Mouse (Mus musculus) ES-Bruce4 (cell line): ENCODE measurements around the gene Kif1b. TPM values are rescaled to one million over a fixed set of nuclear protein-coding genes. Genes with fewer than 3 reads are reported as not detected.
"Not testable (repeated sequence)": the region's sequence is repeated elsewhere in the genome, so short reads cannot be mapped to it uniquely, and the experiment has no call there.

Source experiments
- H3K27ac ChIP-seq: 2 replicates; pipeline ENCODE4 v1.5.1; 2012; ENCODE audit warnings: low read length, inconsistent platforms; ENCODE audit not compliant: insufficient read depth
- H3K27me3 ChIP-seq: 2 replicates; pipeline ENCODE4 v1.6.1; 2012; ENCODE audit warnings: mild to moderate bottlenecking, low read length, inconsistent platforms; ENCODE audit not compliant: control insufficient read depth, poor library complexity, insufficient read depth, severe bottlenecking
- H3K36me3 ChIP-seq: 2 replicates; pipeline ENCODE4 v1.6.1; 2012; ENCODE audit warnings: inconsistent platforms, mild to moderate bottlenecking, low read length, moderate library complexity; ENCODE audit not compliant: control insufficient read depth, poor library complexity, insufficient read depth, severe bottlenecking
- H3K4me1 ChIP-seq: one replicate; pipeline ENCODE4 v1.8.1; 2011; ENCODE audit warnings: low read length; ENCODE audit not compliant: control insufficient read depth, insufficient read depth
- H3K4me3 ChIP-seq: 2 replicates; pipeline ENCODE4 v1.5.1; 2011; ENCODE audit warnings: low read depth, mild to moderate bottlenecking, low read length
- H3K9ac ChIP-seq: 2 replicates; pipeline ENCODE4 v1.6.1; 2012; ENCODE audit warnings: low read depth, mild to moderate bottlenecking, inconsistent platforms; ENCODE audit not compliant: poor library complexity, severe bottlenecking
- H3K9me3 ChIP-seq: replicated peaks from 2 replicates; pipeline ENCODE4 v1.6.1; 2012; ENCODE audit warnings: mild to moderate bottlenecking, low read length, inconsistent platforms; ENCODE audit not compliant: control insufficient read depth, poor library complexity, insufficient read depth, severe bottlenecking
- CTCF ChIP-seq: IDR thresholded peaks from one replicate; pipeline ENCODE4 v1.8.1; 2011; ENCODE audit warnings: low read depth, low read length
- EP300 ChIP-seq: IDR thresholded peaks from 2 replicates; pipeline ENCODE4 v1.6.1; 2011; ENCODE audit warnings: low read depth, low read length; ENCODE audit not compliant: insufficient read depth
- POLR2A ChIP-seq: IDR thresholded peaks from one replicate; pipeline ENCODE4 v1.8.1; 2011; ENCODE audit warnings: low read length; ENCODE audit not compliant: insufficient read depth
- polyA plus RNA-seq: library from polyadenylated mRNA; stranded (reverse); fragments of >200 nt; gene quantifications from 2 replicates; pipeline ENCODE4 v1.2.4, GENCODE M21; 2011; ENCODE audit warnings: low read depth; ENCODE audit not compliant: missing spikeins, insufficient read depth, insufficient read length

Kif1b gene
- polyA plus RNA-seq, 1 experiment, result 40.0 TPM

DNA sequence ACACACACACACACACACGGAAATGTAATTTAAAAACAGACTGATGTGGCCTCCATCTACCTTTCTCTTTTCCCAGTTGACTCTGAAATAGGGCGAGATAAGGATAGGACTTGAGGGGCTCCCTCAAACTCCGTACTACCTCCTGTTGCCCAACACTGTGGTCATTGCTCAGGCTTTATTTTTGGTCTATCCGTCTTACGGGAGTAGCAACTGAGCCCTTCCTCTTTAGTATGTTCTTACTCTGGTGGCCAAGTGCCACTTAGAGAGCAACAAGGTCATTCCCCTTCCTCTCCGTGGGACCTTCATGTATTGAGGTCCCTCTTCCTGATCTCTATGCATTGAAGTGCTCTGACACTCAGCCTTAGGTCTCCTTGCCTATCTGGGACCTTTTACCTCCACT lies 133.8 kb downstream of the Kif1b start:
- no peak overlapping the region for H3K4me3 ChIP-seq
- no peaks in the 10 kb centered on the region for H3K9me3 ChIP-seq
- TF ChIP-seq EP300 (no peak), CTCF (no peak), POLR2A (no peak)
- no peaks in the 10 kb centered on the region for H3K36me3 ChIP-seq
- H3K4me1 ChIP-seq, result peaks cover 9% of the 10 kb centered on the region
- H3K9ac ChIP-seq, result no peak overlapping the region
- H3K27ac ChIP-seq, result no peak overlapping the region
- H3K27me3 ChIP-seq, result no peaks in the 10 kb centered on the region

- no peak for TF ChIP-seq POLR2A
- no peak for TF ChIP-seq EP300
- TF ChIP-seq CTCF, result no peak
- no peaks in the 10 kb centered on the region for H3K9me3 ChIP-seq
- H3K36me3 ChIP-seq, result no peaks in the 10 kb centered on the region
- no peaks in the 10 kb centered on the region for H3K27me3 ChIP-seq
- H3K4me3 ChIP-seq, result no peak overlapping the region
- no peak overlapping the region for H3K9ac ChIP-seq
- H3K27ac ChIP-seq, result 0 out of 2 replicates have a peak overlapping the region, but pooled peaks have one; percentile 21
- peaks cover 8% of the 10 kb centered on the region for H3K4me1 ChIP-seq
These were observed 134.8 kb downstream of the Kif1b start for GRCm38 (mm10) chr4:149172666-149173065.

DNA sequence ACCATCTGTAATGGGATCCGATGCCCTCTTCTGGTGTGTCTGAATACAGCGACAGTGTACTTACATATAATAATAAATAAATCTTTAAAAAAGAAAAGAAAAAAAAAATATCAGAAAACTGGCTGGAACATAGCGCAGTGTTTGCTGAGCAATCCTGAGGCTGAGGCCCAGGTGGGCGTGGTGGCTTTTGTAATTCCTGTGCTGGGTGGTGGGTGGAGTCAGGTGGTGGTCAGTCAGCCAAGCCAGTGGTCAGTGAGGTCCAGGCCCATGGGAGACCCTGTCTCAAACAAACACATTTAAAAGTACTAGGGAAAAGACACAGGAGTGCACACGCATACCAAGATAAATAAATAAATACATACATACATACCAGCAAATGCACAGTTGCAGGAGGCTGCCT lies 135.4 kb downstream of the Kif1b start:
- Histone ChIP-seq H3K4me3 (no peak overlapping the region), H3K4me1 (peaks cover 8% of the 10 kb centered on the region), H3K36me3 (no peaks in the 10 kb centered on the region), H3K9ac (no peak overlapping the region), H3K27me3 (no peaks in the 10 kb centered on the region), H3K27ac (no peak overlapping the region), H3K9me3 (no peaks in the 10 kb centered on the region)
- TF ChIP-seq EP300 (no peak), CTCF (no peak), POLR2A (no peak)

GRCm38 (mm10) chr4:149171581-149171981 lies 135.9 kb downstream of the Kif1b start:
- H3K36me3 ChIP-seq, result no peaks in the 10 kb centered on the region
- H3K27ac ChIP-seq, result peak overlapping the region; percentile 69
- H3K4me1 ChIP-seq, result peaks cover 8% of the 10 kb centered on the region
- TF ChIP-seq POLR2A (no peak), EP300 (no peak)
- no peaks in the 10 kb centered on the region for H3K27me3 ChIP-seq
- no peak overlapping the region for H3K4me3 ChIP-seq
- H3K9ac ChIP-seq, result no peak overlapping the region
- no peaks in the 10 kb centered on the region for H3K9me3 ChIP-seq

DNA sequence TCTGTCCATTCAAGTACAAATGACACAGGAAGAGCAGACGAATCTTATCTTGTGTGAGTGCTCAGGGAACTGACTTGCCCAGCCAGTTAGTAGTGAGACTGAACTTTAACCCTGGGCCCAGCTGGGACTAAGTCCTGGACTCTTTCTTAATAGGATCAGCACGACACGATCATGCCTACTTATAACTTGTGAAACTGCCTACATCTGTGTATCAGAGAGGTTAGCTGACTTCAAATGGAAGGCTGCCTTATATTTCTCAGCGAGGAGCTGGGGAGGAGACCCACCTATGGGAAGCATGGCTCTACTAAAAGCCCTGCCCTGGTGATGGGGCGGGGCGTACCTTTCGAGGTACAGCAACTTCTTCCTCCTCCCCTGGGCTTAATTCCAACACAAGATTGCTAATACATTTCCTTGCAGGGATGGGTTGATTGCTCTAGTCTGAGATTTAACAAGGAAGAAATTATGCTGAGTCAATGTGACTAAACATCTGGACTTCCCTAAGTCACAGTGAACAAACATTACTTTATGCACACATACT lies 137.0 kb downstream of the Kif1b start:
- H3K27me3 ChIP-seq, result no peaks in the 10 kb centered on the region
- H3K9ac ChIP-seq, result no peak overlapping the region
- H3K4me3 ChIP-seq, result no peak overlapping the region
- H3K4me1 ChIP-seq, result peaks cover 8% of the 10 kb centered on the region
- no peaks in the 10 kb centered on the region for H3K36me3 ChIP-seq
- H3K9me3 ChIP-seq, result no peaks in the 10 kb centered on the region
- TF ChIP-seq POLR2A, result no peak
- no peak for TF ChIP-seq EP300
- TF ChIP-seq CTCF, result no peak
- H3K27ac ChIP-seq, result peak overlapping the region; percentile 80

DNA sequence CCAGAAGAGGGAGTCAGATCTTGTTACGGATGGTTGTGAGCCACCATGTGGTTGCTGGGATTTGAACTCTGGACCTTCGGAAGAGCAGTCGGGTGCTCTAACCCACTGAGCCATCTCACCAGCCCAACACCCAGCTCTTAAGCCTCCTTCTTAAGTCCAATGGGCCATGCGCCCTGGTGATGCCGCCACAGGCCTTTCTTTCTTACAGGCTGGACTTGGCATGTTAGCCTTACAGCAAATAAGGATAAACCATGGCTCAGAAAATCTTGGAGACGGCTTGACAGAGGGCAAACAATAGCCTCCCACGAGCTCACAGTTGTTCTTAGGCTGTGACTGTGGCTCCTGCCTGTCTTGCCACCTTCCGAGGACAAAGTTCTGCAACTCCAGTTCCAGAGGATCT lies 137.6 kb downstream of the Kif1b start:
- not testable (repeated sequence) for H3K27me3 ChIP-seq, H3K4me1 ChIP-seq, H3K4me3 ChIP-seq, H3K36me3 ChIP-seq, H3K9ac ChIP-seq, H3K9me3 ChIP-seq
- peak overlapping the region; percentile 80 for H3K27ac ChIP-seq

DNA sequence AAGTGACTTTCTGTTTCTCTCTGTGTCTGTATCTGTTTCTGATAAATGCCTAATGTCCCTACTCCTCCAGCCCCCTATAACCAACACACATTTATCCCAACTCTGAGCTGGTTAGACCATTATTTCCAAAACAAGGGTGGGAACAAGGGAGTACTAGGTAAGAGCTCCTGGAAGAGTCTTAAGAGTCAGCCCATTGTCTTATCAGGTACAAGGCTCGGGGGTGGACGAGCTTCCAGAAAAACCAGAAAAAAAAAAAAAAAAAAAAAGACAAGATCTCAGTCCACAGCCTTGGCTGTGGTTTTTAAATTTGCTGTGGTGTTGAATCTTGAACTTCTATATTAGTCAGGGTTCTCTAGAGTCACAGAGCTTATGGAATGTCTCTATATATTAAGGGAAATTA lies 139.5 kb downstream of the Kif1b start:
- Histone ChIP-seq H3K27ac (no peak overlapping the region), H3K4me1 (peaks cover 3% of the 10 kb centered on the region), H3K36me3 (peaks cover 4% of the 10 kb centered on the region; the same call in 1 of the 2 replicates), H3K9me3 (no peaks in the 10 kb centered on the region), H3K9ac (peak overlapping the region; percentile 69), H3K4me3 (no peak overlapping the region), H3K27me3 (no peaks in the 10 kb centered on the region)
- no peak for TF ChIP-seq EP300
- TF ChIP-seq POLR2A, result no peak
- no peak for TF ChIP-seq CTCF
